Mouse (Mus musculus): ENCODE results near the gene Thap12. TPM values are rescaled to one million over a fixed set of nuclear protein-coding genes. Genes with fewer than 3 reads are reported as not detected.

Gene Thap12
- total and polyA plus RNA-seq, 2 experiments = 5.9 to 23.5 TPM

DNA sequence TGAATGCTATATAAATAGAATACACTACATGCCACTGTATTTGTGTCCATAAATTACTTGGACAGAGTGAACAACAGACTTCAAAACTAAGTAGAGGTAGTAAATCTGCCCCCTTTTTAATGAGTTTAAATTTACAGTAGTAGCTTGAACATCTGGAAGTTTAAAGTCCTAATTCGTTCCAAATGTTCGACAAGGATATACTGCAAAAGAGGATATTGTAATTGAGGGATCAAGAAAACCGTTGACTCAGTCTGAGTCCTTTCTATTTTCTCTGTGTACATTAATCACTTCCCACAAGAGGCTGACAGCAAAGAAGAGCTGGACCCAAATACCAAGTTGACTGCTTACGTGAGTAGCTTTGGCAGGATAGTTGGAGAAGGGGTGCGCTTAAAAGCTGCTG lies 18.3 kb downstream of the Thap12 start:
- Histone ChIP-seq H3K4me1 (ENCODE audit: control insufficient read depth, insufficient read depth, low read length) (no peaks in the 10 kb centered on the region), H3K27me3 (ENCODE audit: control insufficient read depth, insufficient read depth, low read length) (no peaks in the 10 kb centered on the region), H3K79me2 (ENCODE audit: control insufficient read depth, insufficient read depth, low read length) (no peaks in the 10 kb centered on the region), H3K27ac (replicated peaks; ENCODE audit: insufficient read depth, low read depth, low read length) (no peak overlapping the region), H3K4me3 (ENCODE audit: insufficient read depth, low read depth, low read length) (no peak overlapping the region), H3K9ac (ENCODE audit: low read depth, low read length) (no peak overlapping the region), H3K36me3 (ENCODE audit: control insufficient read depth, insufficient read depth, low read length) (peaks cover 7% of the 10 kb centered on the region)
- TF ChIP-seq CTCF (IDR thresholded peaks at IDR 0.05; ENCODE audit: low read depth, low read length) = no peak
- TF ChIP-seq POLR2A (IDR thresholded peaks at IDR 0.05; ENCODE audit: extremely low read depth, insufficient read depth, low read length) = no peak
- DNase-seq (ENCODE audit: extremely low read depth, low read depth, low spot score) = no peak
- 86% methylated on average over 5 of the region's 5 CpGs for WGBS

DNA sequence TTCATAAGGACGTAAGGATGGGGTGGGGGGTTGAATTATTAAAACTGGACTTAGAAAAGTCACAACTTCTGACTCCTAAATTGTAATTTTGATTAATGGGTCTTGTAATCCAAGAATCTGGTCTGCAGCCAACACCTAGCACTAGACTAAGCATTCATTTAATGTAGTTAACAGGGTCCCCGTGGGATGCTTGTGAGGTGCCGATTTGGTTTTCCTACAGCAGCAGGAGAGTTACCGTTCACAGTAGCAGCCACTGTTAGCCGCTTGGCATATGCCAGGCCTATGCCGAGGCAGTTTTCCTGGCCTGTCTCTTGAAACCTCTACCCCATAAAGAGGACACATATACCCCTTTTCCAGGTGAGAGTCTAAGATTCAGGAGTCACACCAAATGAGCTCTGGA lies 18.7 kb downstream of the Thap12 start:
- Histone ChIP-seq H3K27ac (replicated peaks; ENCODE audit: insufficient read depth, low read depth, low read length) (no peak overlapping the region), H3K9ac (ENCODE audit: low read depth, low read length) (no peak overlapping the region), H3K27me3 (ENCODE audit: control insufficient read depth, insufficient read depth, low read length) (no peaks in the 10 kb centered on the region), H3K79me2 (ENCODE audit: control insufficient read depth, insufficient read depth, low read length) (no peaks in the 10 kb centered on the region), H3K4me3 (ENCODE audit: insufficient read depth, low read depth, low read length) (no peak overlapping the region), H3K4me1 (ENCODE audit: control insufficient read depth, insufficient read depth, low read length) (no peaks in the 10 kb centered on the region), H3K36me3 (ENCODE audit: control insufficient read depth, insufficient read depth, low read length) (peaks cover 3% of the 10 kb centered on the region)
- 88% methylated on average over 6 of the region's 6 CpGs for WGBS
- no peak for DNase-seq (ENCODE audit: extremely low read depth, low read depth, low spot score)
- TF ChIP-seq CTCF (IDR thresholded peaks at IDR 0.05; ENCODE audit: low read depth, low read length) (no peak), POLR2A (IDR thresholded peaks at IDR 0.05; ENCODE audit: extremely low read depth, insufficient read depth, low read length) (no peak)

DNA sequence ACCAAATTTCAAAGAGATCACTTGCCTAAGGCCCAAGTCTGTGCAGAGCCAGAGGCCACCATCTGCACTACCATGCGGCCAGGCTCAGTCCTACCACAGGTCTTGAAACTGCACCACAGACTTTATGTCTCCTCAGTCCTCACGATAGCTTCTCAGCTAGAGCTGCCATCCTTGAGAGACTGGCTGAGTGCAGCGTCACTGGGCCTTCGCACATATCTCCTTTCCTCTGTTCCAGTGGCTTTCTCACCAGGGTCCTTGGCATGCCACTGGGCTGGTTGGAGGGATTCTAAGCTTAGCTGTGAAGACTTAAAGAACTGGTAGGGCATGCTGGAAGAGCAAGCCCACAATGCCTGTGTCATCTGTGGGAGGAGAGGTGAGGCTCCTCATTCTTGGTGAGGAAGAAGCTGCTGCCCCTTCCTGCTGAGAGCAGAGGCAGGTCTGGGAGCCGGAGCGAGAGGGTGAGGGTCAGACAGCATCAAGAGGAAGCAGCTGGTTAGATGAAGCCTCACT lies 22.8 kb downstream of the Thap12 start:
- no peaks in the 10 kb centered on the region for H3K4me1 ChIP-seq (ENCODE audit: control insufficient read depth, insufficient read depth, low read length)
- 82% methylated on average over 6 of the region's 6 CpGs for WGBS
- H3K27ac ChIP-seq (replicated peaks; ENCODE audit: insufficient read depth, low read depth, low read length) = no peak overlapping the region
- H3K27me3 ChIP-seq (ENCODE audit: control insufficient read depth, insufficient read depth, low read length) = no peaks in the 10 kb centered on the region
- TF ChIP-seq CTCF (IDR thresholded peaks at IDR 0.05; ENCODE audit: low read depth, low read length) (no peak), POLR2A (IDR thresholded peaks at IDR 0.05; ENCODE audit: extremely low read depth, insufficient read depth, low read length) (no peak)
- DNase-seq (ENCODE audit: extremely low read depth, low read depth, low spot score) = no peak
- no peak overlapping the region for H3K4me3 ChIP-seq (ENCODE audit: insufficient read depth, low read depth, low read length)
- no peaks in the 10 kb centered on the region for H3K36me3 ChIP-seq (ENCODE audit: control insufficient read depth, insufficient read depth, low read length)
- H3K9ac ChIP-seq (ENCODE audit: low read depth, low read length) = no peak overlapping the region
- H3K79me2 ChIP-seq (ENCODE audit: control insufficient read depth, insufficient read depth, low read length) = no peaks in the 10 kb centered on the region

DNA sequence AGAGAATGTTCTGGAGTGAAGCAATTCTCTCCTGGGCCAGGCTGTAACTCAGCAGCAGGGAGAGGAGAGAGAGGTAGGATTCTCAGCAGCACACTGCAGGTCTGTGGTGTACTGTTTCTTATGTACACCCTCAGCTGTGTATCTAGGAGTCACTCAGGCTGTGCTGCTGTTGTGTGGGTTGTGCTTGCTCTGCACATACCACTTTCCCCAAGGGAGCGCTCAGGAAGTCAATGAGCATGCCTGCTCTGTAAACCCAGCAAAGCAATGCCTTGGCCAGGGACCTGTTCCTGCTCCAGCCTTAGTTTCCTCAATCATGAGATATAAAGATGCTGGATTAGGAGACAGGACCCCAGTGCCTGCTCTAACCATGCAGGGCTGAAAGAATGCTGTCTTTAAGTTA lies 25.1 kb downstream of the Thap12 start:
- H3K36me3 ChIP-seq (ENCODE audit: control insufficient read depth, insufficient read depth, low read length) = no peaks in the 10 kb centered on the region
- H3K79me2 ChIP-seq (ENCODE audit: control insufficient read depth, insufficient read depth, low read length) = no peaks in the 10 kb centered on the region
- H3K9ac ChIP-seq (ENCODE audit: low read depth, low read length) = no peak overlapping the region
- H3K4me3 ChIP-seq (ENCODE audit: insufficient read depth, low read depth, low read length) = no peak overlapping the region
- no peaks in the 10 kb centered on the region for H3K4me1 ChIP-seq (ENCODE audit: control insufficient read depth, insufficient read depth, low read length)
- no peaks in the 10 kb centered on the region for H3K27me3 ChIP-seq (ENCODE audit: control insufficient read depth, insufficient read depth, low read length)
- no peak for DNase-seq (ENCODE audit: extremely low read depth, low read depth, low spot score)
- WGBS = 68% methylated on average over 1 of the region's 1 CpGs
- H3K27ac ChIP-seq (replicated peaks; ENCODE audit: insufficient read depth, low read depth, low read length) = no peak overlapping the region
- no peak for TF ChIP-seq CTCF (IDR thresholded peaks at IDR 0.05; ENCODE audit: low read depth, low read length)
- TF ChIP-seq POLR2A (IDR thresholded peaks at IDR 0.05; ENCODE audit: extremely low read depth, insufficient read depth, low read length) = no peak

DNA sequence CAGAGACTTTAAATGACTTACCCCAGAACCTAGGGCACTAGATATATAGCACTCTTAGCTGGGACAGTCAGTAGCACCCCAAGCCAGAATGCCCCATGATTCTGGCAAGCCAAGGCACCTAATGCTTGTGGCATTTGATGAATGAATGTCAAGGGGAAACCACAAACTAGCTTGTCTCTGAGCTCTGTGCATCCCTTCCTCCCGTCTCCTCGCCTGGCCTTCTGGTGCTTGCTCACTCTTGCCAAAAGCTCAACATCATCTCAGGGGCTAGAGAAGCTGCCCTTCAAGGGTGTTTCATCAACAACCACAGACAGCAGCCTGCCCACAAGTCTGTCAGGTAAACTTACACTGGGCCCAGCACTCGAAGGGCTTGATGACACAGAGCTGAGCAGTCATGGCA lies 25.6 kb downstream of the Thap12 start:
- no peak for TF ChIP-seq POLR2A (IDR thresholded peaks at IDR 0.05; ENCODE audit: extremely low read depth, insufficient read depth, low read length)
- no peak for TF ChIP-seq CTCF (IDR thresholded peaks at IDR 0.05; ENCODE audit: low read depth, low read length)
- Histone ChIP-seq H3K9ac (ENCODE audit: low read depth, low read length) (no peak overlapping the region), H3K36me3 (ENCODE audit: control insufficient read depth, insufficient read depth, low read length) (no peaks in the 10 kb centered on the region), H3K79me2 (ENCODE audit: control insufficient read depth, insufficient read depth, low read length) (no peaks in the 10 kb centered on the region), H3K4me1 (ENCODE audit: control insufficient read depth, insufficient read depth, low read length) (no peaks in the 10 kb centered on the region), H3K27me3 (ENCODE audit: control insufficient read depth, insufficient read depth, low read length) (no peaks in the 10 kb centered on the region), H3K4me3 (ENCODE audit: insufficient read depth, low read depth, low read length) (no peak overlapping the region), H3K27ac (replicated peaks; ENCODE audit: insufficient read depth, low read depth, low read length) (no peak overlapping the region)
- WGBS = 75% methylated on average over 3 of the region's 3 CpGs
- DNase-seq (ENCODE audit: extremely low read depth, low read depth, low spot score) = no peak

DNA sequence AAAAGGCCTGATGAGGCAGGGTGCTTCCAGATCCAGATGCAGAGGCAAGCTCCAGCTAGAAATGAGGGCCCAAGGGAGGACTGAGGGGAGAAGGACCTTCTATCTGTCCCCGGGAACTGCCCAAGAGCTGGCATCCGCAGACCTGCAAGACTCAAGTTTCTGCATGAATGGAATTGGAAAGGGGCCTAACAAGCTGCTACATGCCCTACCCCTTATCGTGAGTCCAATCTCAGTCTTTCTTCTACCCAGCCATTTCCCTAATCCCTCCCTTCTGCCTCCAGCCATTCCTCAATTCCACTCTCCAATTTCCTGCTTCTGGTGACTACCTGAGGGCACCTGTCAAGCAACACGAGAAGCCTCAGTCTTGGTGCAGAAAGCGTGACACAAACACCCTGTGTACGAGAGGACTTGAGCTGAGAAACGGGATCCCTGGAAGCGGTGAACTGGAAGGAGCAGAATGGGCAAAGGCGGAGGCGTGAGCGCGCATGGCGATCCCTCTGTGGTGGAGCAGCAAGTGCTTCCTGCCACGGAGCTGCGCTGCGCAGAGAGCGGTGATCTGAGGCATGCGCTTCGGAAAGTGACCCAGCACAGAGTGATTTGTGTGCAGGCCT lies 26.9 kb downstream of the Thap12 start:
- no peak for TF ChIP-seq POLR2A (IDR thresholded peaks at IDR 0.05; ENCODE audit: extremely low read depth, insufficient read depth, low read length)
- no peak for TF ChIP-seq CTCF (IDR thresholded peaks at IDR 0.05; ENCODE audit: low read depth, low read length)
- H3K4me1 ChIP-seq (ENCODE audit: control insufficient read depth, insufficient read depth, low read length) = no peaks in the 10 kb centered on the region
- WGBS = 24% methylated on average over 19 of the region's 19 CpGs
- DNase-seq (ENCODE audit: extremely low read depth, low read depth, low spot score) = no peak
- H3K9ac ChIP-seq (ENCODE audit: low read depth, low read length) = no peak overlapping the region
- no peaks in the 10 kb centered on the region for H3K27me3 ChIP-seq (ENCODE audit: control insufficient read depth, insufficient read depth, low read length)
- H3K79me2 ChIP-seq (ENCODE audit: control insufficient read depth, insufficient read depth, low read length) = no peaks in the 10 kb centered on the region
- H3K36me3 ChIP-seq (ENCODE audit: control insufficient read depth, insufficient read depth, low read length) = no peaks in the 10 kb centered on the region
- no peak overlapping the region for H3K27ac ChIP-seq (replicated peaks; ENCODE audit: insufficient read depth, low read depth, low read length)
- H3K4me3 ChIP-seq (ENCODE audit: insufficient read depth, low read depth, low read length) = no peak overlapping the region
